Mouse (Mus musculus) kidney, embryonic 14.5 days (tissue): ENCODE data around the gene Ifi27. TPM values are rescaled to one million over a fixed set of nuclear protein-coding genes. Genes with fewer than 3 reads are reported as not detected.

Experiments
- ATAC-seq: fragments of 200-750 bp; cut with Nextera tagmentation; 2 replicates; pipeline ENCODE4 v1.8.0; 2017; ENCODE audit warnings: moderate number of reproducible peaks, mild to moderate bottlenecking, moderate TSS enrichment, moderate library complexity; ENCODE audit not compliant: low FRiP score, low TSS enrichment
- H3K27ac ChIP-seq: fragments of 300-500 bp; sonication (generic); 2 replicates; pipeline ENCODE4 v1.5.1; 2014; ENCODE audit warnings: low read depth, mild to moderate bottlenecking, low read length, moderate library complexity, mixed read lengths
- H3K27me3 ChIP-seq: fragments of 300-500 bp; sonication (generic); 2 replicates; pipeline ENCODE4 v1.6.1; 2014; ENCODE audit warnings: mild to moderate bottlenecking, low read length; ENCODE audit not compliant: control insufficient read depth, insufficient read depth
- H3K36me3 ChIP-seq: fragments of 300-500 bp; sonication (generic); 2 replicates; pipeline ENCODE4 v1.6.1; 2014; ENCODE audit warnings: low read length, mixed read lengths; ENCODE audit not compliant: control insufficient read depth, insufficient read depth
- H3K4me1 ChIP-seq: fragments of 300-500 bp; sonication (generic); 2 replicates; pipeline ENCODE4 v1.6.1; 2014; ENCODE audit warnings: low read length, mixed read lengths; ENCODE audit not compliant: control insufficient read depth, insufficient read depth
- H3K4me2 ChIP-seq: fragments of 300-500 bp; sonication (generic); replicated peaks from 2 replicates; pipeline ENCODE4 v1.6.1; 2014; ENCODE audit warnings: low read depth, mild to moderate bottlenecking, low read length
- H3K4me3 ChIP-seq: fragments of 300-500 bp; sonication (generic); 2 replicates; pipeline ENCODE4 v1.5.1; 2014; ENCODE audit warnings: mild to moderate bottlenecking, low read length
- H3K9ac ChIP-seq: fragments of 300-500 bp; sonication (generic); 2 replicates; pipeline ENCODE4 v1.6.1; 2014; ENCODE audit warnings: low read depth, mild to moderate bottlenecking, low read length, moderate library complexity
- H3K9me3 ChIP-seq: fragments of 300-500 bp; sonication (generic); 2 replicates; pipeline ENCODE4 v1.6.1; 2016; ENCODE audit warnings: low read length; ENCODE audit not compliant: control insufficient read depth
- WGBS: fragments of 180-500 bp; shearing (Covaris S2); extraction: QIAGEN DNeasy Blood & Tissue Kit; methylation state at CpG from one replicate; pipeline ENCODE4 v1.1.7; 2014; 5-methylcytosine and 5-hydroxymethylcytosine counted together
- polyA plus RNA-seq: library from polyadenylated mRNA; unstranded; fragments of >200 nt; fragmentation: Nextera tagmentation; extraction: Ambion mirVana; gene quantifications from 2 replicates; pipeline ENCODE4 v1.2.1, GENCODE M21; 2014

Ifi27 gene
- polyA plus RNA-seq, 1 experiment from 2014 or later, result 22.5 TPM

- Histone ChIP-seq H3K36me3 (peaks cover 46% of the 10 kb centered on the region), H3K27me3 (no peaks in the 10 kb centered on the region), H3K4me1 (no peaks in the 10 kb centered on the region), H3K27ac (no peak overlapping the region), H3K4me3 (no peak overlapping the region), H3K9me3 (no peaks in the 10 kb centered on the region), H3K4me2 (no peak overlapping the region), H3K9ac (no peak overlapping the region)
- 87% methylated on average over 18 of the region's 18 CpGs for WGBS
- ATAC-seq, result no peak
Observed at GRCm38 (mm10) chr12:103404131-103404530, 29.9 kb upstream of the Ifi27 start.

DNA sequence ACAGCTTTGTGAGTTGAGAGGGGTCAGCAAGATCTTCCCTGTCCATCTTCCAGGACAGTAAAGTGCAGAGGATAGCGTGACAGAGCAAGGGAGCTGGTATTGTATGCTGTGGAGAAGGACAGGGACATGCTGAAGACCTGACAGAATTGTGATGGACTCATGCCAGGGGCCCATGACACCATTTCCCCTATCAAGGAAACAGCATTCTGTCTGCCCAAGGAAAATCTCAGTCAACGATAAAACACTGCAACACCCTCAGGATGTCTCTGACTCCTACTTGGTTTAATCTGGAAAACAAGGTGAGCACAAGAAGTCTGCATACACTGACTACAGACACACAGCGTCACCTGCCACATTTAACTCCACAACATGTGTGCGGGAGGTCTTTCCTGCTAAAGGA is 26.3 kb upstream of the Ifi27 start, which contains the start of gene 9330161L09Rik:
Gene 9330161L09Rik (minus strand): TSS at position 101 of the 400 bp plus-strand sequence.
- Histone ChIP-seq H3K4me3 (no peak within 1 kb of the TSS), H3K27me3 (no peaks in the 10 kb centered on the region), H3K27ac (no peak within 1 kb of the TSS), H3K36me3 (peaks cover 80% of the 10 kb centered on the region), H3K9ac (no peak within 1 kb of the TSS), H3K4me2 (no peak within 1 kb of the TSS), H3K9me3 (no peaks in the 10 kb centered on the region), H3K4me1 (no peaks in the 10 kb centered on the region)
- ATAC-seq, result no peak
- 97% methylated on average over 4 of the region's 4 CpGs for WGBS

DNA sequence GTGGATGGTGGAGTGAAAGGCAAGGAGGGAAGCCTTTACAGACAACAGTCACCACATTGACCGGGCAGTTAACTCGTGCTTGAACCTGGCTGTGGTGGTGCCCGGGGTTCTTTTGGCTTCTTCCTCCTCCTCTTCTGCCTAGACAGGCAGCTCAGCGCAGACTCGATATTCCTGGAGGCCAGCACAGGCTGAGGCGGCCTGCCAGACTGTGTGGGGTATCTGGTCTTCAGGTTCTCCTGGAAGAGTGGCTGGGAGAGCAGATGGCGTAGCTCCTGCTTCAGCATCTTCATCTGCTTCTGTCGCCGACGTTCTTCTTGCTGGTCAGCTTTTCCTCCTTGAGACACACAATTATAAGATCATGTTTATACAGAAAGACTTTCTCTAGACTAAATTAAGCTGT is 25.9 kb upstream of the Ifi27 start:
- no peak overlapping the region for H3K4me3 ChIP-seq
- no peak for ATAC-seq
- H3K9ac ChIP-seq, result no peak overlapping the region
- peaks cover 84% of the 10 kb centered on the region for H3K36me3 ChIP-seq
- H3K27ac ChIP-seq, result no peak overlapping the region
- H3K27me3 ChIP-seq, result no peaks in the 10 kb centered on the region
- no peaks in the 10 kb centered on the region for H3K9me3 ChIP-seq
- H3K4me1 ChIP-seq, result no peaks in the 10 kb centered on the region
- H3K4me2 ChIP-seq, result no peak overlapping the region
- WGBS, result 94% methylated on average over 10 of the region's 10 CpGs

- Histone ChIP-seq H3K36me3 (peaks cover 19% of the 10 kb centered on the region), H3K27ac (no peak overlapping the region), H3K9ac (peak overlapping the region; percentile 83), H3K4me2 (peak overlapping the region; percentile 91), H3K4me1 (0 out of 2 replicates have a peak, but pooled peaks cover 9% of the 10 kb centered on the region), H3K4me3 (peak overlapping the region; percentile 97), H3K27me3 (no peaks in the 10 kb centered on the region), H3K9me3 (no peaks in the 10 kb centered on the region)
- ATAC-seq, result no peak
- WGBS, result 8% methylated on average over 33 of the region's 33 CpGs
Observed at GRCm38 (mm10) chr12:103425016-103425728, 8.8 kb upstream of the Ifi27 start.

DNA sequence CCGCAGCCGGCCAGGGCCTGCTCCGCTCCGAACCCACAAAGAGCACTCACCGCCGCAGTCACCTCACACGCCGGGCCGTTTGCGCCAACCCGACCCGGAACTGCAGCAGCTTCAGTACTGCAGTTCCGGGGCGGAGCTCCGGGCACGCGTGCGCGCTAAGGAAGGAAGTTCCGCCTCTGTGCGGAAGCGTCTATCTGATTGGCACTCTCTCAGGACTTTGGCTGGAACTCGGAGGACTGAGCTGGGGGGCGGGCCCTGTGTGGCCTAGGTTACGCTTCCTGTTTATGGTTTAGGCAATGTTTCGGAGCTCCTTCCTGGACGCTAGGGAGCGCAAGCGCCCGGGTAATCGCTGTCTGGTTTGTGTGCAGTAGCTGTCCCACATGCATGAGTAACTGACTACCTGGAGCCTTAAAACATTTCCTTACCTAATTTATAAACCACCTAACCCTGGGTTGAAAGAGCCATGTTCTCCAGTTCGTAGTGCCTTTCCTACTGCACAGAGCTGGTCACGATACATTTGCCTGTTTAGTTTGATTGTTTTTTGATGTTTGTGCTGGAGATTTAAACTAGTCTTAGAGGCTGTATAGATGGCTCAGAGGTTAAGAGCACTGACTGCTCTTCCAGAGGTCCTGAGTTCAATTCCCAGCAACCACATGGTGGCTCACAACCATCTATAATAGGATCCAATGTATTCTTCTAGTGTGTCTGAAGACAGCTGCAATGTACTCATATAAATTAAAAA is 8.1 kb upstream of the Ifi27 start, which contains the start of gene Ddx24:
Gene Ddx24 (minus strand): TSS at position 102 of the 742 bp plus-strand sequence.
- H3K27me3 ChIP-seq, result no peaks in the 10 kb centered on the region
- H3K36me3 ChIP-seq, result peaks cover 19% of the 10 kb centered on the region
- H3K9me3 ChIP-seq, result no peaks in the 10 kb centered on the region
- H3K4me1 ChIP-seq, result 0 out of 2 replicates have a peak, but pooled peaks cover 9% of the 10 kb centered on the region
- WGBS, result 1% methylated on average over 33 of the region's 33 CpGs
- peak within 1 kb of the TSS; percentile 83 for H3K9ac ChIP-seq
- ATAC-seq, result peak; percentile 100
- no peak within 1 kb of the TSS for H3K27ac ChIP-seq
- H3K4me3 ChIP-seq, result peak within 1 kb of the TSS; percentile 97
- peak within 1 kb of the TSS; percentile 91 for H3K4me2 ChIP-seq

DNA sequence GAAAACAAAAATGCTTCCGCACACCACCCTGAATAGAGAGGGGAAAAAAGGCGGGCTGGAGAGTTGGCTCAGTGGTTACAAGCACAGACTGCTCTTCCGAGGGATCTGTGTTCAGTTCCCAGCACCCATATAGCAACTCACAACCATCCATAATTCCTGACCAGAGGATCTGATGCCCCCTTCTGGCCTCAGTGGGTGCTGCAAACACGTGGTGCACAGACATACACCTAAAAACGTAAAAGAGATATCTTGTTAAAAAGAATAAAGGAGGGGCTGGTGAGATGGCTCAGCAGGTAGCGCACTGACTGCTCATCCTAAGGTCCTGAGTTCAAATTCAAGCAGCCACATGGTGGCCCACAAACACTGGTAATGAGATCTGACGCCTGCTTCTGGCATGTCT is 7.3 kb upstream of the Ifi27 start:
- no peak for ATAC-seq
- peaks cover 19% of the 10 kb centered on the region for H3K36me3 ChIP-seq
- H3K27me3 ChIP-seq, result no peaks in the 10 kb centered on the region
- H3K4me2 ChIP-seq, result no peak overlapping the region
- no peak overlapping the region for H3K9ac ChIP-seq
- H3K9me3 ChIP-seq, result no peaks in the 10 kb centered on the region
- H3K4me3 ChIP-seq, result no peak overlapping the region
- H3K4me1 ChIP-seq, result 0 out of 2 replicates have a peak, but pooled peaks cover 6% of the 10 kb centered on the region
- no peak overlapping the region for H3K27ac ChIP-seq
- whole genome bisulfite sequencing, result 89% methylated on average over 7 of the region's 7 CpGs

DNA sequence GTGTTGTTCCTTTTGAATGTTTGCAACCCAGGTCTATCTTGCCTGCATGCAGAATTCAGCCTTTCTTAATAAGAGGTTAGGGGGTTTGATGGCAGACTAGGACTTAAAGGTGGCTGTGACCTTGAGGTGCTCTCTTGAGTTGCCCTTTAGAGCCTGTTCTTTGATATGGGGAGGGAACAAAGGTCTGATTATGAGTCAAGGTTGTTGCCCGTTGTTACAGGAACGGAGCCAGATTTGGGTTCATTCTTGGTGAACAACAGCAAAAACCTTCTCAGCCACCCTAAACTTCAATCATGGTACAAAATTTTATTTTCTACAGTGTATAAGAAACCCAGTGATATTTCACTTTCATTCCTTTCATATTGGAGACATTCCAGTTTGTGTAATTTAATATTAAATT is 581 bp upstream of the Ifi27 start:
- no peak overlapping the region for H3K27ac ChIP-seq
- H3K4me2 ChIP-seq, result no peak overlapping the region
- no peaks in the 10 kb centered on the region for H3K4me1 ChIP-seq
- 85% methylated on average over 2 of the region's 2 CpGs for WGBS
- no peak overlapping the region for H3K9ac ChIP-seq
- no peak overlapping the region for H3K4me3 ChIP-seq
- H3K36me3 ChIP-seq, result no peaks in the 10 kb centered on the region
- no peaks in the 10 kb centered on the region for H3K9me3 ChIP-seq
- no peak for ATAC-seq
- no peaks in the 10 kb centered on the region for H3K27me3 ChIP-seq

- Histone ChIP-seq H3K27ac (no peak overlapping the region), H3K36me3 (no peaks in the 10 kb centered on the region), H3K4me2 (no peak overlapping the region), H3K4me3 (no peak overlapping the region), H3K9me3 (no peaks in the 10 kb centered on the region), H3K27me3 (no peaks in the 10 kb centered on the region), H3K9ac (no peak overlapping the region), H3K4me1 (no peaks in the 10 kb centered on the region)
- no peak; the same call in 1 of the 2 replicates for ATAC-seq
Observed at GRCm38 (mm10) chr12:103434861-103435260, 850 bp downstream of the Ifi27 start.

GRCm38 (mm10) chr12:103437601-103438000 is 3.6 kb downstream of the Ifi27 start:
- Histone ChIP-seq H3K4me2 (no peak overlapping the region), H3K27ac (no peak overlapping the region), H3K27me3 (no peaks in the 10 kb centered on the region), H3K9me3 (no peaks in the 10 kb centered on the region), H3K4me1 (no peaks in the 10 kb centered on the region), H3K9ac (no peak overlapping the region), H3K4me3 (no peak overlapping the region), H3K36me3 (no peaks in the 10 kb centered on the region)
- WGBS, result 100% methylated on average over 1 of the region's 1 CpGs
- no peak for ATAC-seq
